Mouse (Mus musculus): ENCODE measurements around the gene Arl8a. TPM values are rescaled to one million over a fixed set of nuclear protein-coding genes. Genes with fewer than 3 reads are reported as not detected.
"Not testable (repeated sequence)": the region's sequence is repeated elsewhere in the genome, so short reads cannot be mapped to it uniquely, and the experiment has no call there.

Arl8a gene
- total RNA-seq, 2 experiments from 2014 or later = 11.9 to 22.3 TPM

GRCm38 (mm10) chr1:135189186-135189585 is 42.6 kb downstream of the Arl8a start:
- no peak for ATAC-seq (replicated peaks; ENCODE audit: low FRiP score, poor library complexity, severe bottlenecking)

DNA sequence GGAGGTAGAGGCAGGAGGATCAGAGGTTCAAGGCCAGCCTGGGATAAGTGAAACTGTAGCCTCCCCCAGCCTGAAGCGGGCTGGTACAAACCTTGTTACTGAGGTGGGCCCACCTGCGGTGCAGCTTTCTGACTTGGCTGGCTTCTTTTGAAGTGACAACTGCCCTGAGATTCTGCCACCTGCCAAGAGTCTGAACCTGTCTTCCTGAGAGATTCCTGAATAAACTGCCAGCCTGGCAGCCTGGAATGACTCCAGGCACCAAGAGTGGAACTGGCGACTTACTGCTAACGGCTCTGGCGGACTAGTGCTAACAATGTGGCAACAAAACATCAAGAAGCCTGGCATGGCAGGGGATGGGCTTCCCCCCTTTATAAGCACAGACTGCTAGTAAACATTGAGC is 47.7 kb downstream of the Arl8a start:
- not testable (repeated sequence) for ATAC-seq (replicated peaks; ENCODE audit: low FRiP score, poor library complexity, severe bottlenecking)

DNA sequence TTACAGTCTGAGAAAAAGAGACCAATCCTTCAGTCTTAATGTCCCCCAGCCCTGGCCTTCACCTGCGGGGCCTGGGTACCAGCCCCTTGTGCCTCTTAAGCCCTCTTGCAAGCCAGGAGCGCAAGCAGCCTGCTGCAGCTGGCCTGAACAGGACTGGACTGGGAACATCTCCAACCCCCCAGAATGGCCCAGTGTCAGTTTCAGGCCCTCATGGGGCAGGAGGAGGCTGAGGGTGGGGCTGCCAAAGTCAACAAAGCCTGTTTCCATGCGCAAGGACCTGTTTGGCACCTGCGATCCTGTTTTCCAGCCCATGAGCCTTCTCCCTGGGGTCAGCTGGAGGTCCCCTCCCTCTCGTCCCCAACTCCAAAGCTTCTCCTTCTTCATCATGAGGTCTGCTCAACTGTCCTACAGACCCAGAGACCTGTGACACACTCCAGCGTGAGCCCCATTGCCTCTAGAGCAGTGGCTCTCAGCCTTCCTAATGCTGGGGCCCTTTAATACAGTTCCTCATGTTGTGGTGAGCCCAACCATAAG is 49.4 kb downstream of the Arl8a start:
- no peak for ATAC-seq (replicated peaks; ENCODE audit: low FRiP score, poor library complexity, severe bottlenecking)

DNA sequence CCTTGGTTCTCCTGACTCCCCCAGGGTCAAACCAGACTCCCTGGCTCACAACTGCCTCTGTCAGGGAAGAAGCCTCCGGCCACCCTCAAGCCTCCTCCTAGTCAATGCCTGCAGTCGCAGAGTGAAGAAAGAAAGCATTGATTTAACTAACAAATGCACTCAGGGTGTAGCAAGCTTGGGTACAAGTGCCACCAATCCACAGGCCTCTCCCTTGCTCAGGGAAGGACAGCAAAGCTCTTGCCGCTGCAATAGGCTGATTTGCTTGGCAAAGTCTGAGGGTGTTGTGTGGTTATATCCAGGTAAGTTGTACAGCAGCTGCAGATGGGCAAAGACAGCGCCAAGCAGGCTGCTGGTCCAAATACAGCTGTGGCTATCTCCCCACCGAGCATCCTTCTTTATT is 51.8 kb downstream of the Arl8a start:
- no peak for ATAC-seq (replicated peaks; ENCODE audit: low FRiP score, poor library complexity, severe bottlenecking)

- ATAC-seq (replicated peaks; ENCODE audit: low FRiP score, poor library complexity, severe bottlenecking) = peak; percentile 66
These were observed 52.6 kb downstream of the Arl8a start for GRCm38 (mm10) chr1:135199014-135199819.

DNA sequence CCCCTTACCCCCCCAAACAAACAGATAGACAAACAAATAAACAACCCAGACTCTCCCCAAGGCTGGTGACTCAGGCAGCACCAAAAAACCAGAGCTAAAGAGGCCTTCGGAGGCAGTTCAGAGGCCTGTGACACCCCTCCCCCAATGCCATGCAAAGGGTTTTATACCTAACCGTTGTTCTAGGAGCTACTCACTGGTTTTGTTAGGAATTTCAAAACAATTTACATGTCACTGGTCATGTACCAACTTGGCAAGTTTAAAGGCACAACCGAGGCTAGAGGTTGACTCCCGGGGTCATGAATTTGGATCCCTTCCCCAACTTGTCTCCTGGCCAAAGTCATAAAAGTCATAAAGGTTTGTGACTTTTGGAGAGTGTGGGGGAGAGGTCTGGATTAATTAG is 53.8 kb downstream of the Arl8a start:
- ATAC-seq (replicated peaks; ENCODE audit: low FRiP score, poor library complexity, severe bottlenecking) = no peak

- ATAC-seq (replicated peaks; ENCODE audit: low FRiP score, poor library complexity, severe bottlenecking) = peak; percentile 78
These were observed 57.8 kb downstream of the Arl8a start for GRCm38 (mm10) chr1:135204196-135205126.

DNA sequence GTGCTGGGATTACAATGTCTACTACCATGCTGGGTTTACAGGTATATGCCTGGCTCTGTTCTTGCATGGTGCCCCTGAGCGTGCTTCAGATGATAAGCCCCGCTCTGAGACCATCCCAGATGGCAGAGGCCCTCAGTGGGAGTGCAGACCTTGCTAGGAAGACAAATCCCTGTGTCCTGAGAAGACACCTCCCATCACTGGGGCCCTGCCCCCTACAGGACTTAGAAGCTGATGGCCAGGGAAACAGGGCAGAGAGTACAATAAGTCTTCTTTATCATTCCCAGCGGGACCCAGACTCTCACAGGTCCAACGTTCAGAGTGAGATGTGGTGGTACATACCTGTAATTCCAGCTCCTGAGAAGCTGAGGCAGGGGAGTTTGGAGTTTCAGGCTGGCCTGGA is 58.6 kb downstream of the Arl8a start:
- ATAC-seq (replicated peaks; ENCODE audit: low FRiP score, poor library complexity, severe bottlenecking) = no peak

Other genes starting within 250 kb of the Arl8a start
- gene Ppp1r12b, start 190.9 kb upstream of the Arl8a start, total RNA-seq (2015; ENCODE audit: low replicate concordance) = 0.63 and 1.5 TPM in 2 replicates
- gene Ppp1r12b, start 190.9 kb upstream of the Arl8a start, total RNA-seq (2017; ENCODE audit: low replicate concordance) = 5.2 and 5.9 TPM in 2 replicates
- gene Ube2t, start 184.3 kb upstream of the Arl8a start, total RNA-seq (2015; ENCODE audit: low replicate concordance) = 26.3 and 43.6 TPM in 2 replicates
- 7.8 and 24.8 TPM in 2 replicates for gene Ube2t, start 184.3 kb upstream of the Arl8a start, total RNA-seq (2017; ENCODE audit: low replicate concordance)
- not detected in 2 replicates for gene Lgr6, start 41.5 kb upstream of the Arl8a start, total RNA-seq (2015; ENCODE audit: low replicate concordance)
- gene Lgr6, start 41.5 kb upstream of the Arl8a start, total RNA-seq (2017; ENCODE audit: low replicate concordance) = not detected in 2 replicates
- 14.6 and 15.5 TPM in 2 replicates for gene Ptpn7, start 14.1 kb upstream of the Arl8a start, total RNA-seq (2015; ENCODE audit: low replicate concordance)
- gene Ptpn7, start 14.1 kb upstream of the Arl8a start, total RNA-seq (2017; ENCODE audit: low replicate concordance) = 22.7 and 23.9 TPM in 2 replicates
- gene Gpr37l1, start 20.9 kb downstream of the Arl8a start, total RNA-seq (2015; ENCODE audit: low replicate concordance) = 1.0 TPM in 1 of 2 replicates, not detected in the other
- gene Gpr37l1, start 20.9 kb downstream of the Arl8a start, total RNA-seq (2017; ENCODE audit: low replicate concordance) = not detected in 2 replicates
- not detected in 2 replicates for gene Elf3, start 111.7 kb downstream of the Arl8a start, total RNA-seq (2015; ENCODE audit: low replicate concordance)
- gene Elf3, start 111.7 kb downstream of the Arl8a start, total RNA-seq (2017; ENCODE audit: low replicate concordance) = not detected in 2 replicates
- 19.4 and 26.9 TPM in 2 replicates for gene Rnpep, start 137.3 kb downstream of the Arl8a start, total RNA-seq (2015; ENCODE audit: low replicate concordance)
- gene Rnpep, start 137.3 kb downstream of the Arl8a start, total RNA-seq (2017; ENCODE audit: low replicate concordance) = 15.3 and 18.6 TPM in 2 replicates
- gene Timm17a, start 167.0 kb downstream of the Arl8a start, total RNA-seq (2015; ENCODE audit: low replicate concordance) = 15.8 and 34.1 TPM in 2 replicates
- 3.3 TPM in 2 replicates for gene Timm17a, start 167.0 kb downstream of the Arl8a start, total RNA-seq (2017; ENCODE audit: low replicate concordance)
- not detected in 2 replicates for gene Lmod1, start 178.0 kb downstream of the Arl8a start, total RNA-seq (2015; ENCODE audit: low replicate concordance)
- gene Lmod1, start 178.0 kb downstream of the Arl8a start, total RNA-seq (2017; ENCODE audit: low replicate concordance) = not detected in 2 replicates
- gene Shisa4, start 228.4 kb downstream of the Arl8a start, total RNA-seq (2015; ENCODE audit: low replicate concordance) = 0.63 TPM in 1 of 2 replicates, not detected in the other
- gene Shisa4, start 228.4 kb downstream of the Arl8a start, total RNA-seq (2017; ENCODE audit: low replicate concordance) = not detected in 2 replicates